Mouse (Mus musculus) cerebellum, adult 9-11 months (tissue): ENCODE results near the gene Pkdrej.
A peak's percentile ranks its signal among the peaks of the same experiment; 100 is the strongest.
"Not testable (repeated sequence)": the region's sequence is repeated elsewhere in the genome, so short reads cannot be mapped to it uniquely, and the experiment has no call there.

Experiments used
- DNase-seq: peaks from one replicate; pipeline ENCODE4 v3.0.0; 2022

The Pkdrej gene

GRCm38 (mm10) chr15:85821203-85822010 is at the start of gene Pkdrej:
Pkdrej (minus strand) TSS chr15:85821734.
- DNase-seq: peak; percentile 62

- DNase-seq: peak; percentile 69
Observed at GRCm38 (mm10) chr15:85867696-85868095, 46.2 kb upstream of the Pkdrej start.

- not testable (repeated sequence) for DNase-seq
Observed at GRCm38 (mm10) chr15:85865913-85866312, 44.4 kb upstream of the Pkdrej start.

- DNase-seq: peak; percentile 95
Observed at GRCm38 (mm10) chr15:85859490-85860031, 38.0 kb upstream of the Pkdrej start, which contains the start of gene Gtse1. Gtse1 (plus strand) TSS chr15:85859745.

- no peak for DNase-seq
Observed at GRCm38 (mm10) chr15:85858980-85859489, 37.5 kb upstream of the Pkdrej start.

GRCm38 (mm10) chr15:85851656-85852392 is 30.3 kb upstream of the Pkdrej start:
- no peak for DNase-seq

GRCm38 (mm10) chr15:85845071-85845470 is 23.5 kb upstream of the Pkdrej start:
- peak; percentile 64 for DNase-seq

GRCm38 (mm10) chr15:85841796-85842360 is 20.3 kb upstream of the Pkdrej start:
- no peak for DNase-seq

GRCm38 (mm10) chr15:85840983-85841382 is 19.4 kb upstream of the Pkdrej start:
- DNase-seq: no peak

GRCm38 (mm10) chr15:85836887-85837286 is 15.4 kb upstream of the Pkdrej start:
- DNase-seq: no peak

GRCm38 (mm10) chr15:85835335-85835734 is 13.8 kb upstream of the Pkdrej start:
- no peak for DNase-seq

GRCm38 (mm10) chr15:85832599-85832998 is 11.1 kb upstream of the Pkdrej start:
- no peak for DNase-seq

GRCm38 (mm10) chr15:85831954-85832590 is 10.5 kb upstream of the Pkdrej start, which contains the start of gene Ttc38:
Ttc38 (plus strand) TSS chr15:85832306.
- peak; percentile 91 for DNase-seq

- DNase-seq: no peak
Observed at GRCm38 (mm10) chr15:85829470-85829869, 7.9 kb upstream of the Pkdrej start.

- DNase-seq: no peak
Observed at GRCm38 (mm10) chr15:85828071-85828470, 6.5 kb upstream of the Pkdrej start.

- no peak for DNase-seq
Observed at GRCm38 (mm10) chr15:85826676-85827075, 5.1 kb upstream of the Pkdrej start.

- DNase-seq: no peak
Observed at GRCm38 (mm10) chr15:85822011-85822359, 451 bp upstream of the Pkdrej start.

- no peak for DNase-seq
Observed at GRCm38 (mm10) chr15:85813428-85813827, 8.1 kb downstream of the Pkdrej start.

- DNase-seq: peak; percentile 98
Observed at GRCm38 (mm10) chr15:85811535-85812277, 9.8 kb downstream of the Pkdrej start, which contains the start of gene Cdpf1. Cdpf1 (minus strand) TSS chr15:85811697.

- peak; percentile 93 for DNase-seq
Observed at GRCm38 (mm10) chr15:85810806-85811521, 10.6 kb downstream of the Pkdrej start.

- no peak for DNase-seq
Observed at GRCm38 (mm10) chr15:85810462-85810805, 11.1 kb downstream of the Pkdrej start.
